Mouse (Mus musculus) cerebellum, postnatal 10 days (tissue): ENCODE results near the gene Ccdc157.
A peak's percentile ranks its signal among the peaks of the same experiment; 100 is the strongest.
"Not testable (repeated sequence)": the region's sequence is repeated elsewhere in the genome, so short reads cannot be mapped to it uniquely, and the experiment has no call there.

ENCODE experiments used
- DNase-seq, 2 experiments: peaks; one replicate each; pipeline ENCODE4 v3.0.0; 2021; ENCODE audit warnings: mixed read lengths in 2 of 2

Gene Ccdc157

GRCm38 (mm10) chr11:4182061-4182460 lies 22.0 kb upstream of the Ccdc157 start:
- DNase-seq = no peak

GRCm38 (mm10) chr11:4177716-4178115 lies 17.6 kb upstream of the Ccdc157 start:
- DNase-seq = peak; percentile 40 to 46

- DNase-seq = peak; percentile 36 to 68
Measured at GRCm38 (mm10) chr11:4174586-4174985, 14.5 kb upstream of the Ccdc157 start.

- DNase-seq = no peak
Measured at GRCm38 (mm10) chr11:4166467-4167090, 6.5 kb upstream of the Ccdc157 start.

- DNase-seq = no peak
Measured at GRCm38 (mm10) chr11:4164701-4165100, 4.6 kb upstream of the Ccdc157 start.

- peak in 1 of 2 experiments; percentile 33 for DNase-seq
Measured at GRCm38 (mm10) chr11:4160758-4161480, 826 bp upstream of the Ccdc157 start.

- DNase-seq = no peak
Measured at GRCm38 (mm10) chr11:4158676-4159075, 1.4 kb downstream of the Ccdc157 start.

GRCm38 (mm10) chr11:4155641-4156040 lies 4.5 kb downstream of the Ccdc157 start:
- DNase-seq = no peak

GRCm38 (mm10) chr11:4153694-4154093 lies 6.4 kb downstream of the Ccdc157 start:
- no peak for DNase-seq

GRCm38 (mm10) chr11:4149886-4150285 lies 10.2 kb downstream of the Ccdc157 start:
- DNase-seq = peak; percentile 68 to 79

- peak; percentile 54 to 63 for DNase-seq
Measured at GRCm38 (mm10) chr11:4148536-4149156, 11.4 kb downstream of the Ccdc157 start.

GRCm38 (mm10) chr11:4148120-4148519 lies 12.0 kb downstream of the Ccdc157 start:
- DNase-seq = no peak

GRCm38 (mm10) chr11:4147098-4147497 lies 13.0 kb downstream of the Ccdc157 start:
- no peak for DNase-seq

GRCm38 (mm10) chr11:4146381-4146780 lies 13.7 kb downstream of the Ccdc157 start:
- DNase-seq = no peak

GRCm38 (mm10) chr11:4143281-4144062 lies 16.6 kb downstream of the Ccdc157 start:
- peak; percentile 85 to 89 for DNase-seq

- DNase-seq = no peak
Measured at GRCm38 (mm10) chr11:4142352-4142751, 17.7 kb downstream of the Ccdc157 start.

GRCm38 (mm10) chr11:4141505-4141904 lies 18.6 kb downstream of the Ccdc157 start:
- no peak for DNase-seq

- no peak for DNase-seq
Measured at GRCm38 (mm10) chr11:4138964-4139363, 21.1 kb downstream of the Ccdc157 start.

- DNase-seq = peak; percentile 97 to 98
Measured at GRCm38 (mm10) chr11:4134986-4135935, 24.8 kb downstream of the Ccdc157 start, which contains the start of gene Rnf215. TSS of gene Rnf215 (plus strand) at chr11:4135202.

- no peak for DNase-seq
Measured at GRCm38 (mm10) chr11:4134400-4134799, 25.7 kb downstream of the Ccdc157 start.

- DNase-seq = peak; percentile 28 to 39
Measured at GRCm38 (mm10) chr11:4133450-4133849, 26.6 kb downstream of the Ccdc157 start.

- not testable (repeated sequence) for DNase-seq
Measured at GRCm38 (mm10) chr11:4128461-4128860, 31.6 kb downstream of the Ccdc157 start.
